Mouse (Mus musculus) G1E (cell line): ENCODE measurements around the gene Tti1. TPM values are rescaled to one million over a fixed set of nuclear protein-coding genes. Genes with fewer than 3 reads are reported as not detected.

ENCODE experiments used
- ATAC-seq: 2 replicates; pipeline ENCODE4 v1.8.0; 2016; ENCODE audit warnings: mild to moderate bottlenecking; ENCODE audit not compliant: insufficient number of reproducible peaks, poor library complexity, low FRiP score, severe bottlenecking; ENCODE audit errors: extremely low read depth
- DNase-seq: peaks from one replicate; pipeline ENCODE4 v3.0.0; 2012; ENCODE audit warnings: low spot score
- H3K27me3 ChIP-seq: 2 replicates; pipeline ENCODE4 v1.6.1; 2012; ENCODE audit warnings: mild to moderate bottlenecking, low read length, inconsistent platforms; ENCODE audit not compliant: insufficient read depth
- H3K36me3 ChIP-seq: replicated peaks from 2 replicates; pipeline ENCODE3; 2012; ENCODE audit warnings: mild to moderate bottlenecking, inconsistent platforms
- H3K4me1 ChIP-seq: 2 replicates; pipeline ENCODE4 v1.6.1; 2012; ENCODE audit warnings: low read depth, low read length, inconsistent platforms, mixed read lengths; ENCODE audit not compliant: insufficient read depth
- H3K4me3 ChIP-seq: 2 replicates; pipeline ENCODE4 v1.5.1; 2012; ENCODE audit warnings: low read depth, mild to moderate bottlenecking, inconsistent platforms, low read length, moderate library complexity, mixed read lengths
- H3K9me3 ChIP-seq: replicated peaks from 2 replicates; pipeline ENCODE4 v1.6.1; 2012; ENCODE audit warnings: inconsistent platforms
- CTCF ChIP-seq: IDR thresholded peaks from 2 replicates; pipeline ENCODE4 v1.5.1; 2012; ENCODE audit warnings: low read depth, low read length, inconsistent platforms, mixed read lengths
- GATA1 ChIP-seq: IDR thresholded peaks from 2 replicates; pipeline ENCODE4 v1.6.1; 2012; ENCODE audit warnings: borderline replicate concordance, low read length, inconsistent platforms, mixed read lengths
- GATA2 ChIP-seq: IDR thresholded peaks from 2 replicates; pipeline ENCODE4 v1.6.1; 2012; ENCODE audit warnings: low read depth, low read length, inconsistent platforms, borderline replicate concordance
- POLR2AphosphoS5 ChIP-seq: IDR thresholded peaks from 2 replicates; pipeline ENCODE4 v1.6.1; 2012; ENCODE audit warnings: low read depth, low read length, inconsistent platforms; ENCODE audit not compliant: insufficient replicate concordance
- TAL1 ChIP-seq: conservative IDR thresholded peaks from 2 replicates; pipeline ENCODE4 v1.6.1; 2012; ENCODE audit warnings: low read depth, low read length, inconsistent platforms, mixed read lengths
- polyA plus RNA-seq: library from polyadenylated mRNA; stranded (reverse); fragments of >175 nt; gene quantifications from 2 replicates; pipeline ENCODE4 v1.2.3, GENCODE M21; 2012
- total RNA-seq, 2 experiments: library from RNA; stranded (forward) in 1 of 2; stranded (reverse) in 1 of 2; fragments of 200-1000 nt in 1 of 2; fragments of >200 nt in 1 of 2; fragmentation: Nextera tagmentation in 1 of 2; gene quantifications; 2 replicates each; pipeline ENCODE4 v1.2.3; 2014 to 2017

Gene Tti1
- total RNA-seq (2014; fragmentation: Nextera tagmentation) (39.7 and 40.0 TPM in 2 replicates), total RNA-seq (2017) (24.7 and 24.8 TPM in 2 replicates), polyA plus RNA-seq (3.9 and 9.4 TPM in 2 replicates)

DNA sequence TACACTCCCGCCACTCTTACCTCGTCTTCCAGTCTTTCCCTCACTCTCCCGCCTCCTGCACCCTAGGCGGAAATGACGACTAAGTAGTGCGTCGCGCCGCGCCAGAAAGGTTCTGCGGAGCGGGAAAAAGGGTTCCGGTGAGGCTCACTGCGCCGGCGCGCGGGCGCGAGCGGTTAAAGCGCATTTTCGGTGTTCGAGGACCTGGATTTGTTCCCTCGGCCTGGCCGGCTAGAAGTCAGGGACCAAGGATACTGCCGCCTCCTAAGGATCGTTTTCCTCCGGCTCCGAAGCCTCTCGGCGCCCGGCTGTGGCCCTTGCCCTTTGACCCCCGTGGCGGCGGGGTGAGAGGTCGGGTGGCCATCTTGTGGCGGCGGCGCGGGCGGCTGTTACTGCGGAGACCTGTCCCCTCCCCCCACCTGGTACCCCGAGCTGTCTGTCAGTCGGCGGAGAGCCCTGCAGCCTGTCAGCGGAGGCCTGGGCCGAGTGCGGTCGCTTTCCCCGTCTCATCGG lies at the start of gene Tti1, which contains the start of gene Rprd1b:
TSS of gene Tti1 (minus strand) at position 80 of the 510 bp plus-strand sequence.
TSS of gene Rprd1b (plus strand) at position 144 of the 510 bp plus-strand sequence.
- Histone ChIP-seq H3K4me1 (peaks cover 40% of the 10 kb centered on the region), H3K27me3 (no peaks in the 10 kb centered on the region), H3K36me3 (peaks cover 38% of the 10 kb centered on the region), H3K9me3 (no peaks in the 10 kb centered on the region), H3K4me3 (peak within 1 kb of the TSS; percentile 79)
- TF ChIP-seq CTCF (no peak), GATA2 (no peak), GATA1 (no peak), TAL1 (no peak), POLR2AphosphoS5 (no peak)
- ATAC-seq (peak; percentile 74; the same call in 1 of the 2 replicates), DNase-seq (peak; percentile 79)

DNA sequence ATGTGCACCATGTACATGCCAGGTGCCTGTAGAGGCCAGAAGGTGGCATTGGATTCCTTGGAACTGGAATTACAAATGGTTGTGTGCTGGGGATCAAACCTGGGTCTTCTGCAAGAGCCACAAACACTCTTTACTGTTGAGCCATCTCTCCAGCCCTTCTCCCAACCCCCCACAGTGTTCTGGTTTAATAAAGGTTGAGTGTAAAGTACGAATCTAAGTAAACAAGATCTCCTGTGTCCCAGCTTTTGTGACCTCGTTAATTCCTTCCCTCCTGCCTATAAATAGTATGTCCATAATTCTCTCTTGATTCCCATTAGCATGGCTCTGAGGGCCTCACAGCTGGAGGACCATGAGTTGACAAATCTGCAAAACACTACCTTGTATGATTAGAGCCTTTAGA lies 49.7 kb upstream of the Tti1 start:
- no peak for TF ChIP-seq GATA1
- TF ChIP-seq CTCF = no peak
- no peak for TF ChIP-seq POLR2AphosphoS5
- TF ChIP-seq TAL1 = no peak
- TF ChIP-seq GATA2 = no peak
- ATAC-seq = no peak
- H3K36me3 ChIP-seq = peaks cover 62% of the 10 kb centered on the region

DNA sequence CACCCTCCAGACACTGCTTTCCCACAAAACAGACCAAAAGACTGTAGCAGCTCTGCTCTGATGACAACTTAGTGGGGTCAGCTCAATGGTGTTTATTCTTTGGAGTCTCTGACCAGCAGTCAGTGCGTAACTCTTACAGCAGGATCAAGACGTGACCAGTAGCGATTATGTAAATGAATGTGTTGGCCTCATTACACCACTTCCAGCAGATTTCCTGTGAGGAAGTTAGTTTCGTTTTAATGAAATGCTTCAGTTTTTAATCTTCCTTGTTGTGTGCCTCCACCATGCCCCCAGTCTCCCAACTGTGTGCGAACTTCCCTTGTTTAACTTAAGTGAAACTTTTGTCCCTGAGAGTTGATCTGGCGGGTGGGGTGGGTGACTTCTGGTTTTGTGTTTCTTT lies 48.5 kb upstream of the Tti1 start:
- Histone ChIP-seq H3K36me3 (peaks cover 75% of the 10 kb centered on the region), H3K4me1 (no peaks in the 10 kb centered on the region), H3K27me3 (no peaks in the 10 kb centered on the region), H3K4me3 (no peak overlapping the region), H3K9me3 (peaks cover 9% of the 10 kb centered on the region)
- DNase-seq = no peak
- no peak for TF ChIP-seq POLR2AphosphoS5
- ATAC-seq = no peak

More for the DNA sequence above, 49.7 kb upstream of the Tti1 start:
- DNase-seq = no peak
- Histone ChIP-seq H3K27me3 (no peaks in the 10 kb centered on the region), H3K4me1 (no peaks in the 10 kb centered on the region), H3K4me3 (no peak overlapping the region), H3K9me3 (peaks cover 9% of the 10 kb centered on the region)

DNA sequence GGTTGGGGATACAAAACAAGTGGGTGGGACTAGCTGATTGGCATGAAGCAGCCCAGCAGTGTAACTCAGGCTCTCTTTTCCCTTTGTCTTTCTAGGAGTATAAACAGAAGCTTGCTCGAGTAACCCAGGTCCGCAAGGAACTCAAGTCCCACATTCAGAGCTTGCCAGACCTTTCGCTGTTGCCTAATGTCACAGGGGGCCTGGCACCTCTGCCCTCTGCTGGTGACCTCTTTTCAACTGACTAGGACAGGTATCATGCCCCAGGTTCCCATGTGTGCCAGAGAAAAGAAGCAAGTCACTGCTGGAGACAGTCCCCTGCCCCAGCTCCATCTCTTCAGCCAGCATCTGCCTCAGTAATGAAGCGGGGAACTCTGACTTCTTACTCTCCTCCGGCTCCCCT lies 46.6 kb upstream of the Tti1 start:
- H3K4me3 ChIP-seq = no peak overlapping the region
- TF ChIP-seq GATA2 = no peak
- H3K27me3 ChIP-seq = no peaks in the 10 kb centered on the region
- peaks cover 90% of the 10 kb centered on the region for H3K36me3 ChIP-seq
- ATAC-seq (no peak), DNase-seq (no peak)
- H3K9me3 ChIP-seq = peaks cover 9% of the 10 kb centered on the region
- H3K4me1 ChIP-seq = no peaks in the 10 kb centered on the region; the same call in 1 of the 2 replicates

DNA sequence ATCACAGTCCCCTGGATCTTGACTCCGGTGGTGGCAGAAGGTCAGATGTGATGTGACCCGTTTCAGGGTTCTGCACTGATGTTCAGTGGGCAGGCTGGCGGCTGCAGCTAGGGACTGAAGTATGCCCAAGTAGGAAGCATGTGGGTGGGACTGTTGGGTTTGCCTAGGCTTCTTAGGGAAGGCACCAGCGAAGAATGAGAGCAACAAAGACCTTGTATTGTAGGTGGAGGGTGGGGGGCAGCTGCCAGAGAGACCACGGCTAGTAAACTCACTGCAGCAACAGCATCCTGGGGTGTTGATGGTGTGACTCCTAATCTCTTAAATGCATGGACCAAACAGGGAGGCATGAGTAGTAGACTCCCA lies 43.4 kb upstream of the Tti1 start:
- Histone ChIP-seq H3K36me3 (peaks cover 85% of the 10 kb centered on the region), H3K27me3 (no peaks in the 10 kb centered on the region), H3K4me1 (no peaks in the 10 kb centered on the region; the same call in 1 of the 2 replicates), H3K9me3 (peaks cover 9% of the 10 kb centered on the region), H3K4me3 (no peak overlapping the region)
- no peak for ATAC-seq
- DNase-seq = no peak
- TF ChIP-seq GATA2 (no peak), TAL1 (no peak), CTCF (no peak), POLR2AphosphoS5 (no peak), GATA1 (no peak)

DNA sequence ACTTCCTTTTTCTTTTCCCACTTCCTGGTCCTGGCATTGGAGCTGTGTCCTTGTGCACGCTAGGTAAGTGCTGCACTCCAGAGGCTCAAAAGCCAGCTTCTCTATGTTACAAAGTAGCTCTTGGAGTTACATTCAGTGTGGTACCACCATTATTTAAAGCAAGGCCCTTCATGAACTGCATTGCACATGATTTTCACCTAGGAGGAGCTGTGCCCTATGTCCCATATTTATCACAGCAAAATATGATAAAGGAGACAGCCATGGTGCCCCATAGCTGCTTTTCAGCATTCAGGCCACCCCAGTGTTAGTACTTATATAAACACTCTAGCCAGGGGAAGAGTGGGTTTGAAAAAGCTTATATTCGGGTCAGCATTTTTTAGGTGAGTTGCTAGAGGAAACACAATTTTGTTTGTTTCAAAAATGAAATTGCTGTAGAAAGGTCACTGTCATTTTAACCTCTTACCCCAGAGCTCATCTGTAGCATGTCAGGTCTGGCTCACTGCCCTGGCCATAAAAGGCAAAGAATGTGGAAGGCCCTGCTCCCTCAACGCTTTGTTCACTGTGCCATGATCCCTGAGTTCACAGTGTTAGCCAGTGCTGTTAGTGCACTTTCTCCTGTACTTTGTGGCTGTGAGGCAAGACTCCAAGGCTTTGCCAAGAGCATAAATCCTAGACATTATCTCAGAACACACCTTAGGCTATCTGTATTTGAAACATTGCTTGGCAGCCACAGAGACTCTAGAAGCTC lies 42.8 kb upstream of the Tti1 start:
- TF ChIP-seq TAL1 = no peak
- no peak overlapping the region for H3K4me3 ChIP-seq
- H3K36me3 ChIP-seq = peaks cover 85% of the 10 kb centered on the region
- ATAC-seq = no peak
- H3K9me3 ChIP-seq = peaks cover 6% of the 10 kb centered on the region; the same call in 1 of the 2 replicates
- no peak for DNase-seq
- no peaks in the 10 kb centered on the region for H3K27me3 ChIP-seq
- peaks cover 2% of the 10 kb centered on the region; the same call in 1 of the 2 replicates for H3K4me1 ChIP-seq
